Mouse (Mus musculus): ENCODE data around the gene Tmem190. TPM values are rescaled to one million over a fixed set of nuclear protein-coding genes. Genes with fewer than 3 reads are reported as not detected.
"Not testable (repeated sequence)": the region's sequence is repeated elsewhere in the genome, so short reads cannot be mapped to it uniquely, and the experiment has no call there.

Tmem190 gene
- polyA plus RNA-seq, 1 experiment from 2014 or later, result not detected

- not testable (repeated sequence) for H3K27me3 ChIP-seq (ENCODE audit: control insufficient read depth, insufficient read depth, low read length); H3K9me3 ChIP-seq (ENCODE audit: control insufficient read depth, low read length); ATAC-seq (ENCODE audit: low FRiP score, low TSS enrichment); H3K4me2 ChIP-seq (replicated peaks; ENCODE audit: low read depth, low read length); H3K4me1 ChIP-seq (ENCODE audit: control insufficient read depth, insufficient read depth, low read length); H3K27ac ChIP-seq (ENCODE audit: low read depth, low read length); H3K4me3 ChIP-seq (ENCODE audit: low read length); H3K36me3 ChIP-seq (ENCODE audit: control insufficient read depth, insufficient read depth, low read length); H3K9ac ChIP-seq (ENCODE audit: low read depth, low read length)
- WGBS, result 89% methylated on average over 7 of the region's 7 CpGs
These were observed 38.2 kb downstream of the Tmem190 start for GRCm38 (mm10) chr7:4820925-4821324.

- ATAC-seq (ENCODE audit: low FRiP score, low TSS enrichment), result no peak
- 78% methylated on average over 4 of the region's 4 CpGs for WGBS
- no peak overlapping the region for H3K4me3 ChIP-seq (ENCODE audit: low read length)
- no peaks in the 10 kb centered on the region for H3K4me1 ChIP-seq (ENCODE audit: control insufficient read depth, insufficient read depth, low read length)
- H3K4me2 ChIP-seq (replicated peaks; ENCODE audit: low read depth, low read length), result no peak overlapping the region
- H3K9me3 ChIP-seq (ENCODE audit: control insufficient read depth, low read length), result no peaks in the 10 kb centered on the region
- 0 out of 2 replicates have a peak overlapping the region, but pooled peaks have one; percentile 42 for H3K27ac ChIP-seq (ENCODE audit: low read depth, low read length)
- H3K36me3 ChIP-seq (ENCODE audit: control insufficient read depth, insufficient read depth, low read length), result no peaks in the 10 kb centered on the region
- H3K27me3 ChIP-seq (ENCODE audit: control insufficient read depth, insufficient read depth, low read length), result no peaks in the 10 kb centered on the region
- no peak overlapping the region for H3K9ac ChIP-seq (ENCODE audit: low read depth, low read length)
These were observed 39.0 kb downstream of the Tmem190 start for GRCm38 (mm10) chr7:4821690-4822089.

- Histone ChIP-seq H3K4me1 (ENCODE audit: control insufficient read depth, insufficient read depth, low read length) (no peaks in the 10 kb centered on the region), H3K36me3 (ENCODE audit: control insufficient read depth, insufficient read depth, low read length) (no peaks in the 10 kb centered on the region), H3K27ac (ENCODE audit: low read depth, low read length) (peak overlapping the region; percentile 62), H3K4me2 (replicated peaks; ENCODE audit: low read depth, low read length) (no peak overlapping the region), H3K9me3 (ENCODE audit: control insufficient read depth, low read length) (no peaks in the 10 kb centered on the region), H3K9ac (ENCODE audit: low read depth, low read length) (no peak overlapping the region), H3K27me3 (ENCODE audit: control insufficient read depth, insufficient read depth, low read length) (no peaks in the 10 kb centered on the region), H3K4me3 (ENCODE audit: low read length) (no peak overlapping the region)
- 58% methylated on average over 6 of the region's 6 CpGs for WGBS
- no peak for ATAC-seq (ENCODE audit: low FRiP score, low TSS enrichment)
These were observed 39.6 kb downstream of the Tmem190 start for GRCm38 (mm10) chr7:4822162-4822907.

DNA sequence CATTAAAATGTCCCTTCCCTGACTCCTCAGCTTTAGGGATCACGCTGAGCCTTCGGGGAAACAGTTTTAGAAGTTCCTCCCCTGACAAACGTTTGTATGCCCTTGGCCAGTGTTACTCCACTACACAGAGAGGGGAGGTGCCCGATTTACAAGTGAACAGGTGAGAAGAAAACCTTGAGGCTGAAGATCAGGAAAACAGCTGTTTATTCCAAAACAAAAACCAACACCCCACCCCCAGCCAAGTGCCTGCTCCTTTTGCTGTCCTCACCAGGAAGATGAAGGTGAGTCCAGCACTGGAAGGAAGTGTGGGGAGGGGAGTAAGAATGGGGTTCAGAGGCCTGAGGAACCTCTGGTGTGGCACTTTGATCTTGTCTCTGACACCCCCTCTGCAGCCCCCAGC is 42.6 kb downstream of the Tmem190 start:
- no peak overlapping the region for H3K27ac ChIP-seq (ENCODE audit: low read depth, low read length)

GRCm38 (mm10) chr7:4830476-4830875 is 47.7 kb downstream of the Tmem190 start:
- Histone ChIP-seq H3K9ac (ENCODE audit: low read depth, low read length) (no peak overlapping the region), H3K36me3 (ENCODE audit: control insufficient read depth, insufficient read depth, low read length) (no peaks in the 10 kb centered on the region), H3K4me1 (ENCODE audit: control insufficient read depth, insufficient read depth, low read length) (no peaks in the 10 kb centered on the region), H3K27ac (ENCODE audit: low read depth, low read length) (no peak overlapping the region), H3K27me3 (ENCODE audit: control insufficient read depth, insufficient read depth, low read length) (peaks cover 24% of the 10 kb centered on the region), H3K4me3 (ENCODE audit: low read length) (no peak overlapping the region), H3K9me3 (ENCODE audit: control insufficient read depth, low read length) (no peaks in the 10 kb centered on the region), H3K4me2 (replicated peaks; ENCODE audit: low read depth, low read length) (no peak overlapping the region)
- ATAC-seq (ENCODE audit: low FRiP score, low TSS enrichment), result no peak
- 7% methylated on average over 12 of the region's 12 CpGs for WGBS

More for the DNA sequence above, 42.6 kb downstream of the Tmem190 start:
- 46% methylated on average over 4 of the region's 4 CpGs for WGBS
- no peak for ATAC-seq (ENCODE audit: low FRiP score, low TSS enrichment)
- Histone ChIP-seq H3K27me3 (ENCODE audit: control insufficient read depth, insufficient read depth, low read length) (peaks cover 4% of the 10 kb centered on the region; the same call in 1 of the 2 replicates), H3K9me3 (ENCODE audit: control insufficient read depth, low read length) (no peaks in the 10 kb centered on the region), H3K4me3 (ENCODE audit: low read length) (no peak overlapping the region), H3K4me1 (ENCODE audit: control insufficient read depth, insufficient read depth, low read length) (no peaks in the 10 kb centered on the region), H3K36me3 (ENCODE audit: control insufficient read depth, insufficient read depth, low read length) (no peaks in the 10 kb centered on the region), H3K9ac (ENCODE audit: low read depth, low read length) (no peak overlapping the region), H3K4me2 (replicated peaks; ENCODE audit: low read depth, low read length) (no peak overlapping the region)

Other genes with a start within 250 kb of the Tmem190 start
- 5.3 and 5.5 TPM in 2 replicates for gene Syt5, start 235.4 kb upstream of the Tmem190 start, polyA plus RNA-seq (2014; fragmentation: Nextera tagmentation; extraction: Ambion mirVana)
- 0.09 TPM in 1 of 2 replicates, not detected in the other for gene Ptprh, start 178.9 kb upstream of the Tmem190 start, polyA plus RNA-seq (2014; fragmentation: Nextera tagmentation; extraction: Ambion mirVana)
- gene Tmem86b, start 151.5 kb upstream of the Tmem190 start, polyA plus RNA-seq (2014; fragmentation: Nextera tagmentation; extraction: Ambion mirVana), result 1.0 and 1.4 TPM in 2 replicates
- gene Ppp6r1, start 123.9 kb upstream of the Tmem190 start, polyA plus RNA-seq (2014; fragmentation: Nextera tagmentation; extraction: Ambion mirVana), result 8.3 and 10.2 TPM in 2 replicates
- 113 and 140 TPM in 2 replicates for gene Hspbp1, start 97.9 kb upstream of the Tmem190 start, polyA plus RNA-seq (2014; fragmentation: Nextera tagmentation; extraction: Ambion mirVana)
- gene Brsk1, start 92.3 kb upstream of the Tmem190 start, polyA plus RNA-seq (2014; fragmentation: Nextera tagmentation; extraction: Ambion mirVana), result 1.9 and 3.0 TPM in 2 replicates
- 0.14 TPM in 1 of 2 replicates, not detected in the other for gene Tmem150b, start 57.7 kb upstream of the Tmem190 start, polyA plus RNA-seq (2014; fragmentation: Nextera tagmentation; extraction: Ambion mirVana)
- 59.3 and 69.2 TPM in 2 replicates for gene Kmt5c, start 42.8 kb upstream of the Tmem190 start, polyA plus RNA-seq (2014; fragmentation: Nextera tagmentation; extraction: Ambion mirVana)
- 47.1 and 62.7 TPM in 2 replicates for gene Cox6b2, start 29.8 kb upstream of the Tmem190 start, polyA plus RNA-seq (2014; fragmentation: Nextera tagmentation; extraction: Ambion mirVana)
- not detected in 2 replicates for gene Fam71e2, start 11.6 kb upstream of the Tmem190 start, polyA plus RNA-seq (2014; fragmentation: Nextera tagmentation; extraction: Ambion mirVana)
- gene Il11, start 78 bp upstream of the Tmem190 start, polyA plus RNA-seq (2014; fragmentation: Nextera tagmentation; extraction: Ambion mirVana), result 0.31 TPM in 1 of 2 replicates, not detected in the other
- 6.9 and 8.2 TPM in 2 replicates for gene Tmem238, start 6.7 kb downstream of the Tmem190 start, polyA plus RNA-seq (2014; fragmentation: Nextera tagmentation; extraction: Ambion mirVana)
- 251 and 292 TPM in 2 replicates for gene Rpl28, start 9.9 kb downstream of the Tmem190 start, polyA plus RNA-seq (2014; fragmentation: Nextera tagmentation; extraction: Ambion mirVana)
- 465 and 546 TPM in 2 replicates for gene Ube2s, start 29.7 kb downstream of the Tmem190 start, polyA plus RNA-seq (2014; fragmentation: Nextera tagmentation; extraction: Ambion mirVana)
- gene Shisa7, start 61.8 kb downstream of the Tmem190 start, polyA plus RNA-seq (2014; fragmentation: Nextera tagmentation; extraction: Ambion mirVana), result 0.89 and 1.1 TPM in 2 replicates
- gene Isoc2b, start 87.3 kb downstream of the Tmem190 start, polyA plus RNA-seq (2014; fragmentation: Nextera tagmentation; extraction: Ambion mirVana), result 4.5 and 8.3 TPM in 2 replicates
- 0.95 and 1.3 TPM in 2 replicates for gene Isoc2a, start 94.2 kb downstream of the Tmem190 start, polyA plus RNA-seq (2014; fragmentation: Nextera tagmentation; extraction: Ambion mirVana)
- gene Gm36210, start 123.6 kb downstream of the Tmem190 start, polyA plus RNA-seq (2014; fragmentation: Nextera tagmentation; extraction: Ambion mirVana), result 0.22 TPM in 1 of 2 replicates, not detected in the other
- 4.5 and 5.2 TPM in 2 replicates for gene Zfp628, start 132.3 kb downstream of the Tmem190 start, polyA plus RNA-seq (2014; fragmentation: Nextera tagmentation; extraction: Ambion mirVana)
- gene Nat14, start 139.1 kb downstream of the Tmem190 start, polyA plus RNA-seq (2014; fragmentation: Nextera tagmentation; extraction: Ambion mirVana), result 3.1 and 3.6 TPM in 2 replicates
- 1.1 and 2.5 TPM in 2 replicates for gene Ssc5d, start 142.8 kb downstream of the Tmem190 start, polyA plus RNA-seq (2014; fragmentation: Nextera tagmentation; extraction: Ambion mirVana)
- 0.43 TPM in 1 of 2 replicates, not detected in the other for gene Sbk2, start 181.5 kb downstream of the Tmem190 start, polyA plus RNA-seq (2014; fragmentation: Nextera tagmentation; extraction: Ambion mirVana)
- 0.06 TPM in 1 of 2 replicates, not detected in the other for gene Sbk3, start 188.2 kb downstream of the Tmem190 start, polyA plus RNA-seq (2014; fragmentation: Nextera tagmentation; extraction: Ambion mirVana)
- gene Zfp579, start 213.2 kb downstream of the Tmem190 start, polyA plus RNA-seq (2014; fragmentation: Nextera tagmentation; extraction: Ambion mirVana), result 36.6 and 41.6 TPM in 2 replicates
- 11.7 and 12.3 TPM in 2 replicates for gene Zfp524, start 231.5 kb downstream of the Tmem190 start, polyA plus RNA-seq (2014; fragmentation: Nextera tagmentation; extraction: Ambion mirVana)
- 46.5 and 48.6 TPM in 2 replicates for gene Fiz1, start 231.8 kb downstream of the Tmem190 start, polyA plus RNA-seq (2014; fragmentation: Nextera tagmentation; extraction: Ambion mirVana)
- 1.1 and 3.4 TPM in 2 replicates for gene Gm44973, start 232.6 kb downstream of the Tmem190 start, polyA plus RNA-seq (2014; fragmentation: Nextera tagmentation; extraction: Ambion mirVana)
- gene Zfp865, start 237.4 kb downstream of the Tmem190 start, polyA plus RNA-seq (2014; fragmentation: Nextera tagmentation; extraction: Ambion mirVana), result 9.9 and 10.0 TPM in 2 replicates
- gene Ccdc106, start 237.6 kb downstream of the Tmem190 start, polyA plus RNA-seq (2014; fragmentation: Nextera tagmentation; extraction: Ambion mirVana), result 23.2 and 25.5 TPM in 2 replicates